Mouse (Mus musculus) hindlimb bud, embryonic 11.5 days (tissue): ENCODE results near the gene Cryzl2.

Experiments used
- DNase-seq: peaks from one replicate; pipeline ENCODE4 v3.0.0-alpha.2; 2012; ENCODE audit warnings: low read depth, low spot score; ENCODE audit errors: extremely low spot score

Cryzl2 gene

DNA sequence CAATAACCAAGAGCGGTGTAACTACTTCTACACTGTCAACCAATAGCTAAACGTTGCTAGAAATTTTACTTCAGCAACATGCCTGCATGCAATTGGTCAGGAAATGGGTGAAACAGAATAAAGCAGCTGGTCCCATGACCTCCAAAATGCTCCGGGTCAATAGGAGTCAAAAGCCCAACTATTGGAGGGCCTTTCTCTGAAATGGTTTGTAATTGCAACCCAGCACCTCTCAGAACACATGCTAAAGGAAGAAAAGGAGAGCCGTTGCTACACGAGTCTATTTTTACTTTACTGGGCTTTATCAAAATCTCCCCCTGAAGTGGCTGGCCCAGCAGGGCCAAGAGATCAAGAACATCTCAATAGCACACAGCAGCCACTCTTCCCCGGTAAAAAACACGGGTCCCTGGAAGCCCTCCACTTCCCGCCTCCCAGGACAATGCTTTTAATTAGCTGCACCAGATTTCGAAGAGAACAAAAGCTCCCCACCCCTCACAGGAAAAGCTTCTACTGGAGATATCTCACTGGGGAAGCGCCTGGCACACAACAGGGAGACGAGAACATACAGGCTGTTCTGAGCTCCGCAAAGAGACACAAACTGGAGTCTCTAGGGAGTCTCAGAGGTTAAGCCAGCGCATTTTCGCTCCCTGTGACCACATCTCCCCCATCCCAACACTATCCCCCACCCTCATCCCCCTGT, 15.2 kb upstream of the Cryzl2 start:
- DNase-seq: no peak

DNA sequence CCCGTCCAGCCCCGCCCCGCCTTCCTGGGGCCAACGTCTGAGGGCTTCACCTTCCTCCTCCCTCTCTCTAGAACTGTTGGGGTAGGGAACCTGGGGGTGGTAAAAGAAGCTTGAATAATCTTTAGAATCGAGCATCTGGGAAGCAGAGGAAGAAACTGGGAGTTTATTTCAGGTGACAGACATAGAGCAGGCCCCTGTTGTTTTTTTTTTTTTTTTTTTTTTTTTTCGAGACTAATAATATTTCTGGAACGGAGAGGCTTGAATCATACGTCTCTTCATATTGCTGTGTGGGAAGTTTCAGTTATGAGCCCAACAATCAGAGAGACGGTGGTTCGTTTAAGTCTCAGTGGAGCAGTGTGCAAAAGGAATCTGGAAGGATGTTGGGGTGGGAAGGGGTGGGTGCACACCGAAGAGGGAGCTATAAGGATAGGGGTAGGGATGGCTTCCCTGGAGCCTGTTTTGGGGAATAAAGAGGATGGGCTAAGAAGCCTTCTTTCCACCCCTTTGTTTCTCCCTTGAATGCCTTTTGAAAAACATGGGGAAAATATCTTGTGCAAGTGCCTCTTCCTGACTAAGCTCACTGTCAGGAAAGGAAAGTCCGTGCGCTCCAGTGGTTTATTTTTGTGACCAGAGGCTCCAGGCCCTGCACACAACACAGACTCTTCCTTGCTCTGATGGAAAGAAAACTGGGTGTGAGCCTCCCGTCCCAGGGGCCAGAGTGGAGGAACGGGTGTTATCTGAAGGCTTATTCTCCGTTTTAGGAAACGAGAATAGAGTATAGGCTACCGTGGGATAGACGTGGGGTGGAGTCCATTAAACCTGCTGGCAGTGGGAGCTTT, 14.4 kb upstream of the Cryzl2 start:
- no peak for DNase-seq

DNA sequence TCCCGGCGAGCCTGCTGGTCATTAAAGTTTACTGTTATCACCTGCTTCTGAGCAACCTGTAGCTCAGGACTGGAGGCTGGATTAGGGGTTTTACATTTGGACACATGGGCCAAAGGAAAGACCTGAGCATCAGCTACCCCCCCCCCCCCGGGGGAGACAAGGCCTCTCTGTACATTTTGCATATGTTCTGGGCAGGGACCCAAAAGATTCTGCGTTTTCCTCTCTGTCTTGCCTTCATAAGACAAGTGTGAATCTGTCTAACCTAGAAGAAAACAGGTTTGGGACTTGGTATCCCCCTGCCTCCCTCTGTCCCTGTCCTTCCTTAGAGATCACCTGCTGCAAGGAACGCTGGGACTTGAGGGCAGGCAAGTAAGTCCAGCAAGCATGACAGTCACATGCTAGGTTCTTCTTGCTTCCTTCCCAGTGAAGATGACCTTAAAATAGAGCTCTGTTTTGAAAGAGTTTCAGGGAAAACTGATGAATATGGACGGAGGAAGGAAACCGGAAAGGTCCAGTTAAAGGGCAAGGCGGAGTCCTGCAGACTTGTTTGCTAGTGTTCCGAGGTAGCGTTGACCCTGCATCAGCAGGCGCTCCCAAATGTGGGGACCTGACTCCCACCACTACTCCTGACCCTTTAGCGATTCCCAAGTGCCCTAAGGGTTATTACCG, 13.6 kb upstream of the Cryzl2 start:
- DNase-seq: no peak

DNA sequence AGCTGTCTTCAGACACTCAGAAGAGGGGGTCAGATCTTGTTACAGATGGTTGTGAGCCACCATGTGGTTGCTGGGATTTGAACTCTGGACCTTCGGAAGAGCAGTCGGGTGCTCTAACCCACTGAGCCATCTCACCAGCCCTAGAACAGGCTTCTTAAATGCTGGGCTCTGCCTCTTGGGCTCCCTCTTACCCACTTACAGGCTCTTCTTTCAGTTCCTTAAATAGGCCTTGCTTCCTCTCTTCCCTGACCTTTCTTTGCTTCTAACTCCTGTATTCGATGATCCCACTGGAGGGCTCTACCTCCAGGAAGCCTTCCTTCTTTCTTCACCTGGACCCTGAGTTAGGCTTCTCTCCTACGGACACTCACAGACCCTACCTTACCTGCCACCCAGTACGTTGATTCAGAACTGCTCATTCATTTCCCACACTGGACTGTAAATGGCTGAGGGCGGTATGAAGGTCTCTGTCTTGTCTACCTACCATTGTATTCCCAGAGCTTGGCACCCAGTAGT, 12.9 kb upstream of the Cryzl2 start:
- DNase-seq: no peak

DNA sequence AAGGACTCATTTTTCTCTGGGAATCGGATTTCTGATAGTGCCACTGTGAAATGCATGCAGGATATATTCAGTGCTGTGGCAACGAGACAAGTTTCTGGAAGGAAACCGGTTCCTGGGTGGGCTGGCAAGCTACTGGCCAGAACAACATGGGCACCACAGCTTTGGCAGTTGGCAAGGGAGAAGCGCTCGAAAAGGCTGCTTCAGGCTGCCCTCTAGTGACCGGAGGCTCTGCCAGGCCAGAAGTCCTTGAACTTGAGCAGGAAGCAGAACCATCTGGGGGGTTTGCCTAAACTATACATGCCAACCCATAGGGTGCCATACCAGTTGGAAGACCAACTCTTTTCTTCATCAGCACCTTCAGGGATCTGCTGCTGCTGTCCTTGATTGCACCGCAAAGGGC, 12.1 kb upstream of the Cryzl2 start:
- no peak for DNase-seq

DNA sequence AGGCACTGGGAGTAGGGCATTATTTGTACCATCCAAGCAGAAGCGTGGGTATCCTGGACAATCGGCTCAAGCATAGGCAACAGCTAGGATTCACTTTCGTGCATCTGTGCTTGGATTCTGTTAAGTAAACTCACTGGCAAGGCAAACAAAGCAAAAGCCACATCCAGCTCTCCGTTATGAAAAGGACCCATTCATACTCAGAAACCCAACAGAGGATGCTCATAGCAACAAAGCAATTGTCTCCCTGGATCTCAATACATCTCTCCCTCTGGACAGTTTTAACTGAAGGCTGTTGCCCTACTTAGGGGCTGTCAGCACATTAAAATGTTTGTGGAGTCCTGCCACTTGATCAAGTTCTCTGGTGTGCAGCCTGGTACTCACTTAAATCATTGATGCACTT, 11.2 kb upstream of the Cryzl2 start:
- DNase-seq: no peak

DNA sequence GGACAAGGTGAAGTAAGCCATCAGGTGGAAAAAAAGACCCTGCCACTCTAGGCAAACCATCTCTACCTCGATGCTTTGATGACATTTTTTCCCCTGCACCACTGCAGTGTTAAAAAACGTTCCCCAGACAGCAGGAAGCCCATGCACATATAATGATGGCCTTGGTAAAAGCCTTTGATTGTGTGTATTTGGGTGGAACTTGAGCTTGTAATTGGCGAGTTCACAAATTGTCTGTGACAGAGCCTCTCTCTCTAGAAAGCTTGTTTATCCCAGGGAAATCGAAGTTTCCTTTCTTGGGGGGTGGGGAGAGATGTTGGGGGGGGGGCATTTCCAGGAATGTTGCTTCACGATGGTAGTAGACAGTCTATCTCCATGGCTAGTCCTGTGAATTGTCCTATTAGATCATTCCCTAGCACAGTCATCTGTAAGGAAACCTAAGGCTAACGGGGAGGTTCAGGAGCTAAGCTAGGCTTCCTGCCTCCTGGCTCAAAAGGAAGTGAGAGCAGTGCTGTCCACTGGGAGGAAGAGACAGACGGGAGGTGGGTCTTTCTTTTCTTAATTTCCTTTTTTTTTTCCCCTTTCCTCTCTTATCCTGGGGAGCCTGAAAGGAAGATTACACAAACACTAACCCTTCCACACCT, 10.1 kb upstream of the Cryzl2 start:
- no peak for DNase-seq

DNA sequence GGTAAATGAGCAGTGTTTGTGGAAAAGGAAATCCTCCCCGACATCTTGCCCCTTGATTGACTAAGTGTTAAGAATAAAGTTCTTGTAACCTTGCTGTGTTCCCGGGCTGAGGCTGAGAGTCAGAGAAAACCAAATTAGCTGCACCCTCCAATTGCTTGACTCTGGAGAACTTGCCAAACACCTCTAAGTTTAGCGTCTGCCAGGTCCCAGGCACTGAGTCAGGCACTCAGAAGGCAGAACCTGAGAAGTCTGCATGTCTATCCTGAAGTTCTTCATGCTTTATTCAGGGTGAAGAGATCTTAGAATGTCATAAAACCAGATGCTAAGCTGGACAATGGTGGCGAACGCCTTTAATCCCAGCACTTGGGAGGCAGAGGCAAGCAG, 9.6 kb upstream of the Cryzl2 start:
- no peak for DNase-seq

DNA sequence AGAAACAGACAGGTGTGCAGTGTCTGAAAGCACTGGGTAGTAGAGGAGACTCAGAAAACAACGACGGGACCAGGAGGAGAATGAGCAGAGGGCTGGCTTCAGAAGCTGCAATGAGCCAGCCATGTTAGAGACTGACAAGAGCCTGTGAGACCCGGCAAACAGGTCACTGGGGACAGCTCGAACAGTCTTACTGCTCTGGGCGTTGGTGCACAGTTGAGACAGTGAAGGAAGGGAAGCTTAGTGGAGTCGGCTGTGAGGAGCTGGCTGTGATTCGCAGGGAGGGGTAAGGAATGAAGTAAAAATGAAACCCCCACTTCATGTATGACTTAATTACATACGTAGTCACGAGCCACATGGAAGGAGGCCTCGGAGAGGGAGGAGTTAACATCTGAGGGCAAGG, 8.8 kb upstream of the Cryzl2 start:
- no peak for DNase-seq

DNA sequence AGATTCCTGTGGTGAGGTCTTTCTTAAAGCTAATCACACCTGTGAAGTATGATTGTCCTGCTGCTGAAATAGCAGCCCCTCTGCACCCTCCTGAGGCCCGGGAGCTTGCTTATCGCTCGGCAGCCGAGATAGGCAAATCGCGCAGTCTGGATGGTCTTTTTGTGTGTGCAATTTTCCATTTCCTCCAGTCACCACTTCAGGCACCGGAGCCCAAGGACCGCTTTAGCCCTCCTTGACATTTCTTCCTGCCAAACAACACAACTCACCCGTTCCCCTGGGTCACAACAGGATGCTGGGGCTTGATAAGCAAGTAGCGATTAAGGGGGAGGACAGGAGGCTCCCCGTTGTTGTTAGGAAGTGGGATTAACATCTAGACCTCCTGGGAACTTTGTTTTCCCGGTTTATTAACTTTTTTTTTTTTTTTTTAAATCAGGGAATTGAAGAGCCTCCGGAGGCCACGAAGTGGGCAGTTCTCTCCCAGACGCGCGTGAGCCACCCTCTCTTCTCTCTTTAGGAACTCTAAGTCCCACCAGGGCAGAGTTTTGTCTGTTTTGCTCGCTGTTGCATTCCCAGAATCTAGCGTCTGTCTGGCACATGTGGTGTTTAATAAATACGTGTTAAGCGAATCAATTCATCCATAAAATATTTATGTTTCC, 8.3 kb upstream of the Cryzl2 start:
- no peak for DNase-seq

DNA sequence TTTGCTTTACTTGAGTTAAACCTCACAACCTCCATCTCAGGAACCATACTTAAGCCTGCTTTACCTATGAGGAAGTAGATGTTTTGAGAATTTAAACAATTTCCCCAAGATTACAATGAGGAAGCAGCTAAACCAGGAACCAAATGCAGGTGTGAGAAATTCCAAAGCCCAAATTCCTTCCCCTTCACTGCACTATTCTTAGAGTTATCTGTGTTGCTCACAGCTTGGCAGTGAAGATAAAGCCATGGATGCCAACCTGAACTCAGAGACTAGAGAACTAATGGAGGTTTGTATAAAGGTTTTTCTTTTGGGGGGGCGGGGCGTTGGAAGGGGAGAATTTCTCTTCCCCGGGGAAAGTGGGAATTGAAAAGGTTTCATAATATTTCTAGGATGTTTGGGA, 6.1 kb upstream of the Cryzl2 start:
- no peak for DNase-seq

DNA sequence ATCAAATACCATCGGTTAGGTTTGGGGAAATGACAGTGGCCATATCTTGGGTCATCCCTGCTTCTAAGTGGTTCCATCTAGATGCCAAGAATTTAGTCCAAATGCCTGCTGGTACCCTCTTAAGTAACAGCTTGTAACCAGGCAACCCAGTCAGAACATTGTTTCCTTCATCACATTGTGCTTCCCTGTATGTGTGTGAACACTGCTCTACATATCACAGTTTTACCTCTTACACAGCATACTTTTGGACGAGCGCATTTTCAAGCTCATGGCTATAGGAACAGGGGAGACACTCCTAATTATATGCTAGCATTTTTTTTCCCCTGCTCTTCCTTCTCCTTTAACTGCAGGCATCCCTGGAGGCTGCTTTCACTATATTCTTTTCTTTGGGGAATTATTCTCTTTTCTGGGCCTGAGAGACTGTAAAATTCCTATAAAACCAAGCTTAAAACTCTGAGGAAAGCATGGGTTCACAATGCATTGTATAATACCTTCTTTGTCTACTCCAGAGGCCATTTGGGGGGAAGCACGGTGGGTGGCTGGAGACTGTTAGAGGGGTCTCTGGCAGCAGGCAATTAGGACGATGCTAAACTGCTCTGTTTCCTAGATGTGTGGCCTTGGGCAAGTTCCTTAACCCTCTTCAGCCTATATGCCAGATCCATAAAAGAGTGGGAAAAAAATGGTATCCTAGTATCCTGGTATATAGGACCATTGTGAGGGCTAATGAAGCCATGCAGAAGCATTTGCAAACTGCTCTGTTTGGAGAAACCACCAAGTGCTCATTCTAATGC, 5.4 kb upstream of the Cryzl2 start:
- no peak for DNase-seq

DNA sequence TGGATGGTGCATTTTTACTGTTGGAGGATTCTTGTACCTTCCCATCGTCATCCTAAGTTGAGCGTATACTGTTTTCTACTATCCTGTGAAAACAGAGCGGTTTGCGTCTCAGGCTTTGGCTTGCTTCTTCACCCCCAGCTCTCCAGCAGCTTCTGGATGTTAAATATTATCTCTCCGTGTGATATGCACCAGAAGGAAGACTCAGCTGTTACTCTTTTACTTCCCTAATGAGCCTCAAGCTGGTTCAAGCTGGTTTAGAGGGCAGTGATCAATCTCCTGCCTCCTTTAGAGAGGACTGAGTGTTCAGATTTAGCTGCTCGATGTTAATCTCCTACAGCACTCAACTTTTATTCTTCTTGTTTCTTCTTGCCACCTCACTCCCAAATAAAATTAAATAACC, 3.5 kb upstream of the Cryzl2 start:
- DNase-seq: no peak

DNA sequence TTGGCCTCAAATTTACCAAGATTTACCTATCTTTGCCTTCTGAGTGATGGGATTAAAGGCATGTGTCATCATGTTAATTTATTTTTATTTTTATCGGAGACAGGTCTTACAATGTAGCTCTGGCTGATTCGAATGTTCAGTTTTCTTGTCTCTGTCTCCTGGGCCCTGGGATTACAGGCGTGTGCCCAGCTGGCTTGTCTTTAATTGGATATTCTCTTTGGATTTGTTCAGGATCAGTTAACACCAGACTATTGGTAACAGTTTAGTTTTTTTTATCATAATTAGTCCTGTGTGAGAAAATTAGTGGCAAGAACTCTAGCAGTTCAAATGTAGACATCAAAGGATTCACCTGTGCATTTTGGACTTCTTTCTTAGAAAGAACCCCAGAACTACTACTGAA, 588 bp upstream of the Cryzl2 start:
- DNase-seq: no peak

DNA sequence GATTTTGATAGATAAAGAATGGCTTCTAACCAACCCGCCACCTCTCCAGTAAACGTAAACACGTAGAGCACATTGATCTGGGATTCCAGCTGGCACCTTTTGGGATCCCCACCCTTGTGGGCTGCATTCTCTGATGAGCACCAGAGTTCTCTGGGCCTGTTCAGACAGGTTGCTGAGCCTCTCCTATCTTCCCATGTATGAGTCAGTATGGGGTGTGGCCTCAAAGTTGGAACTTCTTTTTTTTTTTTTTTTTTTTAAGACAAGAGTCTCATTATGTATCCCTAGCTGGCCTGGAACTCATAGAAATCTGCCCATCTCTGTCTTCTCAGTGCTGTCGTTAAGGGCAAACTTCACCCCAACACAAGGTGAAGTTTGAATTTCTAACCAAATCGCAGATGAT, 1.5 kb downstream of the Cryzl2 start:
- DNase-seq: no peak

DNA sequence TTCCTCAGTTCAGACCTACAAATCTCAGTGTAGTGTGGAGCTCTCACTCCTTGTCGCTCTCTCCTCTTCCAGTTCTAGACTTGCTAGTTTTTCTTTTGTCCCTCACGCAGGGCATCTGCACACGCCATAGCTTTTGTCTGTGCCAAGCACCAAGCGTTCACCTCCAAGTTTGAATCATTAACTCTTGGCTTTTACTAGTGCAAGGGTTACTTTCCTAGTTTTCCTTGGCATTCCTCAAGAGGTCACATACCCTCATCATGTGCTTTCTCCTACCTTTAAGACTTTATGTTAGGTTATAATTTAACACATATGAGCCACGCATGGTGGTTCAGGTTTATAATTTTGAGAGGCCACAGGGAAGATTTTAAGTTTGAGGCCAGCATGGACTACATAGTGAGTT, 2.9 kb downstream of the Cryzl2 start:
- no peak for DNase-seq

DNA sequence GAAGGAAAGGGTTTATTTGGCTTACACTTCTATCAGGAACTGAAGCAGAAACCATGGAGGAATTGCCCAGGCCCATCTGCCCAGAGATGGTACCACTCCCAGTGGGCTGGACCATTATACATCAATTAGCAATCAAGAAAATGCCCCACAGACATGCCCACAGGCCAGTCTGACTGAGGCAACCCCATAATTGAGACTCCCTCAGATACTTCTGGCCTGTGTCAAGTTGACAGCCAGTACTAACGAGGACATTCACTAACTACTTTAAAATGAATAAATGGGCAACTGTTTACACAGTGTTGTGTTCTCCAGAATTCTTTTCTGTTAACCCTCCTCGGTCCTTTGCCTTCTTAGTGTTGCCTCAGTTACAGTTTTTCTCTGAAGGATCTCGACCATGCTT, 4.0 kb downstream of the Cryzl2 start:
- no peak for DNase-seq

DNA sequence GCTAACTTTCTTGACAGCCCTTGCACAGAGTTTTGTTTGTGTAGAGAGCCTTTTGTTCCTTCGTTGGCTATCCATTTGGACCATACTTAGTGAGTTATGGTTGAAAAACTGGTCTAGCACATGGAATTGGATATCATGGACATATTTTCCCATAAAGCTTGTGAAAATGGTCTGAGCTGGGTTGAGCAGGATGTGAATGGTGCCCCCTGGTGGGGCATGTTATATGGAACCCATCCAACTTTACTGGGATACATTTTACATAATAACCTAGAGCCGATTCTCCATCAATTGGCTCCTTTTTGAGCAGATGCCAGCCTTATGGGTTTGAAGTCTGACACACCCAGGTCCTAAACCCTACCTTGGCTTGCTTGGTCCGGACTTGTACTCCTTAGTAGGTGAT, 6.8 kb downstream of the Cryzl2 start:
- DNase-seq: no peak

DNA sequence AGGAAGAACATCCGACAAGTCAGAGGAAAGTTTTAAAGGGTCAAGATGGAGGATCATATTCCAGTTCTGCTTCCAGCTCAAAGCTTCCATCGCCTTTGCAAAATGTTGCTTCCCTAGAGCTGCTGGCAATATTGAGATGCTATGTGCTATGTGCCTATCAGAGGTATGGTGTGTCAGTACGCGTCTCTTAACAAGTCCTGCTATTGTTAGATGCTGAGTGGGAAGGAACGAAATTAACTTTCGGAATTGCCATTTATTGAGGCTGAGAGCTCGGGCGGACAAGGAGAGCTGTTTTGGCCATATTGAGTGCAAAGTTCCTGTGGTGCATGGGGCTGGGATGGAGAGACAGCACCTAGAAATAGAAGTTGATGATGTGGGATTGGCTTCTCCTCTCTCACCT, 9.5 kb downstream of the Cryzl2 start:
- DNase-seq: no peak

DNA sequence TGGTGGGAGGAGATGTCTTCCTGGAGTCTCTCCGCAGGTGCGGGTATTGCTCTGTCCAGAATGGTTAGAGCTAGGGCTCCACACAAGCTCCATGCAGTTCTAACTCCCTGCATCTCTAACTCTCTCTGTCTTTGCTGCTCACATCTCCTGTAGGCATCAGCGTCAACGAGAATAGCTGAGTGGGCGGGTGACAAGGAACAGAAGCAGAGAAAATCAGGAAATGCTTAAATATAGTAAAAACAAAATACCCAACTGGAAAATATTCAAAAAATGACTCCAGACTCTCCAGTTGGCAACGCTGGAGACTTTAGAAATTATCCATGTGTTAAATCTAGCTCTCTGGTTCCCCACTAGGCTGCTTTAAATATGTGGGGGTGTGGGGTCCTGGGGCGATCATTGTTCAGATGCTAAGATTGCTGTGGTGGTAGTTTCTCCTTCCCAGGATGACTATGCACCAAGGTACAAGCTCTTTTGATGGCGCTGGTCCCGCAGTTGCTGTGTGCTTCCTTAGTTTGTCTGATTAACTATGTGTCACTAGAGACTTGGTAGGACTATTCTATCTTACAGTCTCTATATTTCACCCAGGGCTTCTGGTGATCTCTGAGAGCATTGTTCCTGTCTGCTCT, 12.5 kb downstream of the Cryzl2 start:
- DNase-seq: no peak
